Mouse (Mus musculus) layer of hippocampus, adult 8-10 months (tissue): ENCODE measurements around the gene Rbm24. TPM values are rescaled to one million over a fixed set of nuclear protein-coding genes. Genes with fewer than 3 reads are reported as not detected.
A peak's percentile ranks its signal among the peaks of the same experiment; 100 is the strongest.

Source experiments
- DNase-seq, 2 experiments: peaks; one replicate each; pipeline ENCODE4 v3.0.0; 2022; ENCODE audit warnings: low spot score in 2 of 2
- total RNA-seq, 4 experiments: library from RNA; stranded (reverse); gene quantifications; 2 replicates each; pipeline ENCODE4 v1.2.4; 2022

The Rbm24 gene
- total RNA-seq, 4 experiments from 2014 or later: 17.8 to 22.7 (median 18.5) TPM

- DNase-seq: no peak
Measured at GRCm38 (mm10) chr13:46438960-46439359, 20.7 kb downstream of the Rbm24 start.

- no peak for DNase-seq
Measured at GRCm38 (mm10) chr13:46444021-46444420, 25.8 kb downstream of the Rbm24 start.

- no peak for DNase-seq
Measured at GRCm38 (mm10) chr13:46446062-46446461, 27.8 kb downstream of the Rbm24 start.

DNA sequence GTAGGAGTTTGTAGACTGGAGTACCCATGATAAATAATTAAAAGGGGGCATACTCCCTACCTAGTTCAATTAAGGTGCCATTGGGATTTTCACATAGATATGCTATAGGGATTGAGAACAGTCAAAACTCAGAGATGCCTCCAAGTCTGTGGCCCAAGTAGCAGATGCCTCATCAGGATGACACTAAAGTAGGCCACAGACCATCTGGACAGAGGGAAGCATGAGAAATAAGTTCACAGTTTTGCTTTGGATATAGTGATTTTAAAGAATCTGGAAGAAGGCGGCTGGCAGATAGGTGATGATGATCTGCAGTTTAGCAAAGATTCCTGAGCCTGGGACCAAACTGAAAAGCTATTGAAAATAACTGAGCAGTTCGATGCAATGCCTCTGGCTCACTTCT is 30.0 kb downstream of the Rbm24 start:
- DNase-seq: no peak

- no peak for DNase-seq
Measured at GRCm38 (mm10) chr13:46449955-46450354, 31.7 kb downstream of the Rbm24 start.

DNA sequence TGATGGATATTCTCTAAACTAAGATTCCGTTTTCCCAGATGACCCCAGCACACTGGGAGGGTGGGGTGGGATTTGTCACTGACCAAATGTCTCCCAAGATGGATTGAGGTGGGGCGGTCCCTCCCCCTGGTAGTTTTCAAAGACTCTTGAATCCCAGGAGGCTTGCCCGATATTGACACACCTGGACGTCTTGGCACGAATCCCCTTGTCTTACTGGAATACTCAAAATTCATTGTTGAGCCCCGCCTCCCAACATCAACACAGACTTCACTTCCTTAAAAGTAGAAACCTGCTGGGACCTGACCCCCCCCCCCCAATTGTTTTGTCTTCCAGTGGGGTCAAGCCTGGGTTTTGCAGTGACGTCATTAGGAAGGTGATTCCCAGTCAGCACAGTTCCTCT is 32.4 kb downstream of the Rbm24 start:
- no peak for DNase-seq

GRCm38 (mm10) chr13:46451548-46451947 is 33.3 kb downstream of the Rbm24 start:
- DNase-seq: no peak

DNA sequence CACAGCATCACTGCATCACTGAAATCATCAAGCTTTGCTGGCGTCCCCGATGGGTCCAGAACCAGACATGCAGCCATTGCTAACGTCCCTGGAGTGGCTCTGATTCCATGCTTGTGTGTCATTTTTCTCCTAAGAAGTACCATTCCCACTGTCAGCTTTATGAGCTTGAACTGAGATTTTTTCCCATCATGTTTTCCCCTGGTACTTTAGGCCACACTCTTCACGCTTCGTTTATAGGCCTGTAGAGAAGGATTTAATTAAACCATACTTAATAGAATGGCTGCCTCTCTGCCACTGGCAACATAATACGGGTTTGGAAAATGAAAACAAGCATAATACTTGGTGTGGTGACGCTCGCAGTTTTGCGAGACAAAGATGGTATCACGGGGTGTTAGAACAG is 41.3 kb downstream of the Rbm24 start:
- no peak for DNase-seq

- peak in 1 of 2 experiments; percentile 11 for DNase-seq
Measured at GRCm38 (mm10) chr13:46462280-46462679, 44.0 kb downstream of the Rbm24 start.

DNA sequence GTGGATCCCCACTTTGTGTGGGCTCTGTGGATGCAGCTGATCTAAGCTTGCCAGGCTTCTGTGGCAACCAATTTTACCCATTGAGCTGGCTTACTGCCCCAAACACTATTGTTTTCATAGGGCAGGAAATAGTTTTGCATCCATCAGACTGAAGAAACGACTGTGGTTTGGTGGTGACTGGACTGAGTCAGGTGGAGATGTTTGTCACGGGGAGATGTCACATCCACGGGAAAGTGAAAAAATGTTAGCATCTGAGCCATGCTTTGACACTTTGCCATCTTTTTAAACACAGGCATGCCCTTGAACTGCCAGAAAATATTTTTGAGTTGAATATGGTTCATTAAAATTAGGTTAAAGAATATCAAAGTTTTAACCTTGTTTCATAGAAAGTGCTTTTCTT is 45.5 kb downstream of the Rbm24 start:
- no peak for DNase-seq

GRCm38 (mm10) chr13:46468251-46468650 is 50.0 kb downstream of the Rbm24 start:
- no peak for DNase-seq

DNA sequence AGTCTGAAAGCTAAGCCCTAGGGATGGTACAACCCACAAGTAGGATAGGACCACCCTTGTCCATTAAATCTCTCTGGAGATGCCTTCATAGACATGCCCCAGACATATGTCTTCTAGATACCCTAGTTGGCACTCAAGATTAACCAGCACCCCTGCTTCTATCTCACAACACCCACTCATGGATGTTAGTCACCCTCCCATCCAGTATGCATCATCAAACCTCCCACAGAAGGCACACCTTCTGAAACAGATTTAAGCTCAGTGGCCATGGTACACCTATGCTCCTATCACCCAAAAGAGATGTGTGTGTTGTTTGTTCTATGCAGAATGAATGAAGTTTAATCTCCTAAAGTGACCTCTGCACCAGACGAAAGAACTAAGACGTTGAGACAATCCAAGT is 51.3 kb downstream of the Rbm24 start:
- DNase-seq: no peak

Other genes with a start within 250 kb of the Rbm24 start
- not detected for gene Stmnd1, start 144.7 kb upstream of the Rbm24 start, total RNA-seq
- gene Cap2, start 83.4 kb downstream of the Rbm24 start, total RNA-seq: 100 to 1,000 TPM; 175 to 218 (median 200) TPM